In genomic region chr12:80110546-80110870, GRCm38 (mm10) we compare ENCODE assay signal across 8 mouse cellular contexts. TPM values are rescaled to one million over a fixed set of nuclear protein-coding genes. Genes with fewer than 3 reads are reported as not detected.
DNase-seq lines count a peak whose midpoint lies in the region; ATAC-seq lines count a peak whose summit lies in the region.

No protein-coding gene starts in this region.

- no peak for ATAC-seq in erythroblast, adult 5-6 weeks (replicated peaks; ENCODE audit: low FRiP score, poor library complexity, severe bottlenecking)
- no peak for ATAC-seq in forebrain, embryonic 16.5 days
- ATAC-seq in liver, embryonic 13.5 days (ENCODE audit: low read depth) = no peak

- H3K9me3 ChIP-seq in erythroblast, embryonic 14.5 days (ENCODE audit: control insufficient read depth, low read length) = no peaks in the 10 kb centered on the region
- H3K9me3 ChIP-seq in forebrain, embryonic 16.5 days (ENCODE audit: control insufficient read depth, low read length) = no peaks in the 10 kb centered on the region
- H3K9me3 ChIP-seq in liver, embryonic 13.5 days (replicated peaks) = no peaks in the 10 kb centered on the region

- H3K27ac ChIP-seq in forebrain, embryonic 16.5 days (ENCODE audit: low read length) = peak overlapping the region; percentile 47
- H3K27ac ChIP-seq in liver, embryonic 13.5 days = peak overlapping the region; percentile 97

- DNase-seq in CD4-positive helper T cell, adult 2 months (ENCODE audit: low read depth, low spot score) = peak; percentile 51
- no peak for DNase-seq in liver, embryonic 13.5 days
- no peak for DNase-seq in yolk sac, embryonic 10.5 days (ENCODE audit: low spot score)
- DNase-seq in layer of hippocampus, adult 11-12 months (ENCODE audit: low spot score) = no peak
- DNase-seq in gastrocnemius, postnatal 25 days = no peak

- peak overlapping the region; percentile 71 for H3K9ac ChIP-seq in forebrain, embryonic 16.5 days (replicated peaks; ENCODE audit: low read depth, low read length)
- H3K9ac ChIP-seq in liver, embryonic 13.5 days = peak overlapping the region; percentile 92

- H3K4me1 ChIP-seq in erythroblast, embryonic 14.5 days (ENCODE audit: control insufficient read depth) = peaks cover 62% of the 10 kb centered on the region
- peaks cover 54% of the 10 kb centered on the region for H3K4me1 ChIP-seq in forebrain, embryonic 16.5 days (replicated peaks; ENCODE audit: control insufficient read depth, insufficient read depth, low read length)
- H3K4me1 ChIP-seq in liver, embryonic 13.5 days (replicated peaks) = peaks cover 46% of the 10 kb centered on the region

- under 1% methylated on average over 9 of the region's 9 CpGs for WGBS in forebrain, embryonic 16.5 days
- 30% methylated on average over 9 of the region's 9 CpGs for WGBS in liver, embryonic 13.5 days (ENCODE audit: insufficient replicate concordance)

- H3K27me3 ChIP-seq in erythroblast, embryonic 14.5 days (ENCODE audit: control insufficient read depth) = no peaks in the 10 kb centered on the region
- H3K27me3 ChIP-seq in forebrain, embryonic 16.5 days (replicated peaks; ENCODE audit: control insufficient read depth, insufficient read depth, low read length) = peaks cover 17% of the 10 kb centered on the region; the same call in 1 of the 2 replicates
- H3K27me3 ChIP-seq in liver, embryonic 13.5 days = no peaks in the 10 kb centered on the region

- H3K4me2 ChIP-seq in forebrain, embryonic 16.5 days (ENCODE audit: low read length) = peak overlapping the region; percentile 73
- peak overlapping the region; percentile 98 for H3K4me2 ChIP-seq in liver, embryonic 13.5 days

- H3K4me3 ChIP-seq in erythroblast, embryonic 14.5 days (replicated peaks) = peak overlapping the region; percentile 85
- peak overlapping the region; percentile 72 for H3K4me3 ChIP-seq in forebrain, embryonic 16.5 days (replicated peaks; ENCODE audit: low read length)
- peak overlapping the region; percentile 82 for H3K4me3 ChIP-seq in liver, embryonic 13.5 days (replicated peaks)

- peaks cover 28% of the 10 kb centered on the region for H3K36me3 ChIP-seq in erythroblast, embryonic 14.5 days (ENCODE audit: control insufficient read depth)
- H3K36me3 ChIP-seq in forebrain, embryonic 16.5 days (ENCODE audit: control insufficient read depth, insufficient read depth) = no peaks in the 10 kb centered on the region
- H3K36me3 ChIP-seq in liver, embryonic 13.5 days = peaks cover 30% of the 10 kb centered on the region

RNA-seq across cellular contexts. Expression of gene Zfp36l1, which starts 2.3 kb away (rescaled TPM):
- 8.0 and 9.0 TPM in 2 replicates for polyA plus RNA-seq in erythroblast, embryonic 14.5 days (2012)
- total RNA-seq in erythroblast, adult 5-6 weeks (2015; ENCODE audit: low replicate concordance) = 8.8 and 12.7 TPM in 2 replicates
- total RNA-seq in erythroblast, adult 5-6 weeks (2017; ENCODE audit: low replicate concordance) = 4.0 and 4.3 TPM in 2 replicates
- 22.6 and 26.7 TPM in 2 replicates for polyA plus RNA-seq in forebrain, embryonic 16.5 days (2015; fragmentation: Nextera tagmentation; extraction: Ambion mirVana)
- 18.3 and 20.7 TPM in 2 replicates for polyA plus RNA-seq in liver, embryonic 13.5 days (2015; fragmentation: Nextera tagmentation; extraction: Ambion mirVana)
- 10 to 100 TPM; 23.0 to 27.2 TPM for total RNA-seq in gastrocnemius, postnatal 25 days (2021)
